Mouse (Mus musculus) hindbrain, embryonic 12.5 days (tissue): Measurements from ENCODE around the gene Id1. TPM values are rescaled to one million over a fixed set of nuclear protein-coding genes. Genes with fewer than 3 reads are reported as not detected.
A peak's percentile ranks its signal among the peaks of the same experiment; 100 is the strongest.

Experiments used
- ATAC-seq: fragments of 200-750 bp; cut with Nextera tagmentation; 2 replicates; pipeline ENCODE4 v1.8.0; 2017; ENCODE audit warnings: moderate TSS enrichment; ENCODE audit not compliant: low FRiP score
- H3K27ac ChIP-seq: fragments of 300-500 bp; sonication (generic); 2 replicates; pipeline ENCODE4 v1.5.1; 2016; ENCODE audit warnings: mild to moderate bottlenecking
- H3K27me3 ChIP-seq: fragments of 300-500 bp; sonication (generic); 2 replicates; pipeline ENCODE4 v1.6.1; 2016; ENCODE audit warnings: mild to moderate bottlenecking
- H3K36me3 ChIP-seq: fragments of 300-500 bp; sonication (generic); 2 replicates; pipeline ENCODE4 v1.6.1; 2016; ENCODE audit warnings: mild to moderate bottlenecking
- H3K4me1 ChIP-seq: fragments of 300-500 bp; sonication (generic); 2 replicates; pipeline ENCODE4 v1.6.1; 2016
- H3K4me2 ChIP-seq: fragments of 300-500 bp; sonication (generic); replicated peaks from 2 replicates; pipeline ENCODE4 v1.6.1; 2016; ENCODE audit warnings: mild to moderate bottlenecking
- H3K4me3 ChIP-seq: fragments of 300-500 bp; sonication (generic); 2 replicates; pipeline ENCODE4 v1.5.1; 2016; ENCODE audit warnings: mild to moderate bottlenecking
- H3K9ac ChIP-seq: fragments of 300-500 bp; sonication (generic); 2 replicates; pipeline ENCODE4 v1.6.1; 2016; ENCODE audit warnings: mild to moderate bottlenecking, moderate library complexity
- H3K9me3 ChIP-seq: fragments of 300-500 bp; sonication (generic); replicated peaks from 2 replicates; pipeline ENCODE4 v1.6.1; 2016; ENCODE audit warnings: mild to moderate bottlenecking
- WGBS: fragments of 180-500 bp; shearing (Covaris S2); methylation state at CpG from one replicate; pipeline ENCODE4 v1.1.7; 2016; 5-methylcytosine and 5-hydroxymethylcytosine counted together
- polyA plus RNA-seq: library from polyadenylated mRNA; unstranded; fragments of >200 nt; fragmentation: Nextera tagmentation; extraction: Ambion mirVana; gene quantifications from 2 replicates; pipeline ENCODE4 v1.2.1, GENCODE M21; 2016

The Id1 gene
- polyA plus RNA-seq, 1 experiment from 2014 or later, result 157 TPM

DNA sequence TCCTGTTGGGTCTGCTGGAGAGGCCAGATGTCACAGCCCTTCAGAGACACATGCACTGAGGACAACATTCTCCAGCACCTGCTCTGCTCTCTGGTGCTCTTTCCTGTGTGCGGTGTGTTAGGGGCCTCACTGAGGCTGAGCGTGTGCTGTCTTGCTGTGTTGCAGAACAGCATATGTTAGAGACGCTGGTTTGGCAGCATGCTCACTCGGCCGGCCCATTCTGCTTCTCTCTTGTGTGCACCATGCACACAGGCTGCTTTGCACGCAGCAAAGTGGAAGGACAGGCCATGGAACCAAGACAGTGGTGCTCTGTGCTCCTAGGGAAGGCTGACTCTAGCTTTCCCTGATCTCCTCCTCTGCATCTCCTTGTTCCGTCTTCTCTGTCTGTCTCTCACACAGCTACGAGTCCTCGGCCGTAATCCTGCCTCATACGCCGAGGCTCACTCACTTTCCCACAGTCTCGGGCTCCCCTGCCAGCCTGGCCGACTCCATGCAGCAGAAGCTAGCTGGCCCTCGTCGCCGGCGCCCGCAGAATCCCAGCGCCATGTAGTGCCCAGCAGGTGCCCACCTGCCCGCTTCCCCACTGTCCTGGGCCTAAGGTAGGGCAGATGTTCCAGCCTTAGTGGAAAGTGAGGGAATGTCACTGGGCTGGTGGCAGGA lies 32.3 kb upstream of the Id1 start:
- ATAC-seq, result no peak
- no peaks in the 10 kb centered on the region for H3K27me3 ChIP-seq
- H3K27ac ChIP-seq, result peak overlapping the region; percentile 23; the same call in 1 of the 2 replicates
- WGBS, result 93% methylated on average over 21 of the region's 21 CpGs
- H3K4me3 ChIP-seq, result no peak overlapping the region
- no peak overlapping the region for H3K4me2 ChIP-seq
- peaks cover 40% of the 10 kb centered on the region for H3K4me1 ChIP-seq
- no peak overlapping the region for H3K9ac ChIP-seq
- H3K9me3 ChIP-seq, result no peaks in the 10 kb centered on the region
- H3K36me3 ChIP-seq, result peaks cover 75% of the 10 kb centered on the region

GRCm38 (mm10) chr2:152704256-152704605 lies 31.8 kb upstream of the Id1 start:
- H3K27ac ChIP-seq, result peak overlapping the region; percentile 23; the same call in 1 of the 2 replicates
- no peak for ATAC-seq
- peaks cover 70% of the 10 kb centered on the region for H3K36me3 ChIP-seq

DNA sequence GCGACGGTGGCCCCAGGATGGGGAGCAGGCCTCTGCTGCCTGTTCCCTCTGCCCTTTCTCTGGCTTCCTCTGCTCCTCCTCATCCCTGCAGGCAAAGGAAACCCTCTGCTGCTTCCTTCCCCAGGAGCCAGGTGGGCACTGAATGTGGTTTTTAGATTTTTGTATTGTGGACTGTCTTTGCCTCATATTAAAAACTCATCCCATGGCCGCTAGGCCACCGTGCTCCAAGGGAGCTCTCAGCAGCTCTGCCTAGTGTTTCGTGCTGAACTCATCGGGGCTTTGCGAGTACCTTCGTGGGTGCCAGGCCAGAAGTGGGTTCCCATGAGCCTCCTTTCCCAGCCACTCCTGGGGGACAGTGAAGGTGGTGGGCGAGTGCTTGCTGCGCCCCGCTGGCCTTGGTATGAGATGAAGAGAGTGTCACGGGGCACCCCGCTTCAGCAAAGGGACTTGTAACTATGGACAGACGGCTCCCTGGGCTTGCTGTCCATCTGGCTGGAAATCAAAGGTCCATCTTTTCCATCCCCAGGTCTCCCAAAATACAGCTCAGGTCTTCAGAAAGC lies 31.2 kb upstream of the Id1 start:
- peaks cover 40% of the 10 kb centered on the region for H3K4me1 ChIP-seq
- H3K9ac ChIP-seq, result 0 out of 2 replicates have a peak overlapping the region, but pooled peaks have one; percentile 35
- WGBS, result 92% methylated on average over 14 of the region's 14 CpGs
- ATAC-seq, result no peak
- H3K9me3 ChIP-seq, result no peaks in the 10 kb centered on the region
- H3K27me3 ChIP-seq, result no peaks in the 10 kb centered on the region
- peaks cover 64% of the 10 kb centered on the region for H3K36me3 ChIP-seq
- peak overlapping the region; percentile 92 for H3K27ac ChIP-seq
- no peak overlapping the region for H3K4me2 ChIP-seq
- no peak overlapping the region for H3K4me3 ChIP-seq

More at GRCm38 (mm10) chr2:152704256-152704605, 31.8 kb upstream of the Id1 start:
- Histone ChIP-seq H3K4me3 (no peak overlapping the region), H3K9me3 (no peaks in the 10 kb centered on the region), H3K27me3 (no peaks in the 10 kb centered on the region), H3K4me1 (peaks cover 40% of the 10 kb centered on the region), H3K9ac (no peak overlapping the region), H3K4me2 (no peak overlapping the region)
- WGBS, result 83% methylated on average over 5 of the region's 5 CpGs

DNA sequence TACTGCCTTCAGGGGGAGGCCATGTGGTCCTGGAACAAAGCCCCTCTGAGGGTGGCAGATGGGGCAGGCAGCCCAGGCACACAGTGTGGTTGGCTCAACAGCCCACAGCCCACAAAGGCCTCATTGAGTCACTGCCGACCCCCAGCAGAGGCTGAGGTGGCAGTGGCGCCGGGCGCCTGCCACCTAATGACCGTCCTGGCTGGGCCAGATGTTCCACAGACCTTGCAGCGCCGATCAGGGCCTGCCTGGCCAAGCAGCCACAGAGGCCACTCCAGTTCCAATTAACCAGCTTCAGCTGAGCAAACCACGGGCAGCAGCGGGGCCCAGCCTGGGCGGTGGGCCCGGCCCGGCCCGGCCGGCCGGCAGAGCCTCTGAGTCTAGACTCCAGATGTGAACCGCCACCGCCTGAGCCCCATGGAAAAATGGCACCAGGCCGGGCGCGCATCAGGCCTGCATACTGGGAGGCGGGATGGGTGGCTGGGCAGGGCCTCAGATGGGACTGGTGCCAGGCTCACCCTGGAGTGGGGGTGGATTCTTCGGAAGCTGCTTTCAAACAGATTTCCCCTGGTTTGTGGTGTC lies 30.0 kb upstream of the Id1 start:
- Histone ChIP-seq H3K36me3 (peaks cover 52% of the 10 kb centered on the region), H3K9me3 (no peaks in the 10 kb centered on the region), H3K4me1 (peaks cover 40% of the 10 kb centered on the region), H3K4me3 (no peak overlapping the region), H3K4me2 (0 out of 2 replicates have a peak overlapping the region, but pooled peaks have one; percentile 8), H3K27ac (peak overlapping the region; percentile 92), H3K9ac (peak overlapping the region; percentile 35; the same call in 1 of the 2 replicates), H3K27me3 (no peaks in the 10 kb centered on the region)
- 53% methylated on average over 22 of the region's 22 CpGs for WGBS
- ATAC-seq, result peak; percentile 41

GRCm38 (mm10) chr2:152707186-152707585 lies 28.9 kb upstream of the Id1 start:
- peak overlapping the region; percentile 92 for H3K27ac ChIP-seq
- peaks cover 40% of the 10 kb centered on the region for H3K4me1 ChIP-seq
- peak overlapping the region; percentile 39 for H3K4me3 ChIP-seq
- no peaks in the 10 kb centered on the region for H3K27me3 ChIP-seq
- peaks cover 41% of the 10 kb centered on the region for H3K36me3 ChIP-seq
- peak overlapping the region; percentile 64 for H3K4me2 ChIP-seq
- 15% methylated on average over 7 of the region's 7 CpGs for WGBS
- H3K9ac ChIP-seq, result peak overlapping the region; percentile 70
- peak; percentile 41 for ATAC-seq
- no peaks in the 10 kb centered on the region for H3K9me3 ChIP-seq

- H3K4me1 ChIP-seq, result peaks cover 40% of the 10 kb centered on the region
- H3K27ac ChIP-seq, result peak overlapping the region; percentile 92
- H3K36me3 ChIP-seq, result peaks cover 36% of the 10 kb centered on the region
- peak overlapping the region; percentile 70 for H3K9ac ChIP-seq
- peak overlapping the region; percentile 39 for H3K4me3 ChIP-seq
- no peaks in the 10 kb centered on the region for H3K27me3 ChIP-seq
- peak; percentile 90 for ATAC-seq
- H3K9me3 ChIP-seq, result no peaks in the 10 kb centered on the region
- WGBS, result 2% methylated on average over 30 of the region's 31 CpGs
- peak overlapping the region; percentile 64 for H3K4me2 ChIP-seq
Observed at GRCm38 (mm10) chr2:152707627-152708026, 28.4 kb upstream of the Id1 start.

DNA sequence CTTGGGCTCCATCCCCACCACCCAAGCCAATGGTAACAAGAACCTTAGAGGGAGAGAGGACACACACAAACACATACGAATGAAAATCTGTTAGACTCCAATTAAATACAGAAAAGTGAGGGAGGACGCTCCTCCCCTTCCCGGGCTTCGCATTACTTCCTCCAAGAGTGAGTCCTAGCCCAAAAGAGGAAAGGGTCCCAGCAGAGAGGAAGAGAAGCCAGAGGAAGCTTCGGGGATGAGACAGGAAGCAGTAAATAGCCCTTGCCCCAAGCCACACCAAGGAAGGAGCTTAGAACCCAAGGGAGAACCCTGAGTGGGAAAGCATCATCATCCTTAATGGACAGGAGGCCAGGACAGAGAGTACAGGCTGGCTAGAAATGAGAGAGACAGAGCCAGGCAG lies 27.0 kb upstream of the Id1 start:
- H3K27ac ChIP-seq, result no peak overlapping the region
- 91% methylated on average over 5 of the region's 5 CpGs for WGBS

GRCm38 (mm10) chr2:152716241-152716772 lies 19.7 kb upstream of the Id1 start:
- H3K9me3 ChIP-seq, result no peaks in the 10 kb centered on the region
- H3K4me3 ChIP-seq, result no peak overlapping the region
- WGBS, result 69% methylated on average over 6 of the region's 6 CpGs
- no peaks in the 10 kb centered on the region for H3K27me3 ChIP-seq
- no peak for ATAC-seq
- H3K27ac ChIP-seq, result peak overlapping the region; percentile 70; the same call in 1 of the 2 replicates
- no peaks in the 10 kb centered on the region for H3K36me3 ChIP-seq
- H3K4me2 ChIP-seq, result no peak overlapping the region
- peaks cover 28% of the 10 kb centered on the region for H3K4me1 ChIP-seq
- H3K9ac ChIP-seq, result no peak overlapping the region

More for the DNA sequence above, 27.0 kb upstream of the Id1 start:
- no peak overlapping the region for H3K4me3 ChIP-seq
- H3K4me2 ChIP-seq, result no peak overlapping the region
- H3K9me3 ChIP-seq, result no peaks in the 10 kb centered on the region
- no peaks in the 10 kb centered on the region for H3K27me3 ChIP-seq
- peaks cover 22% of the 10 kb centered on the region for H3K36me3 ChIP-seq
- peaks cover 38% of the 10 kb centered on the region for H3K4me1 ChIP-seq
- H3K9ac ChIP-seq, result no peak overlapping the region
- ATAC-seq, result no peak

- H3K27ac ChIP-seq, result peak overlapping the region; percentile 70
- no peaks in the 10 kb centered on the region for H3K36me3 ChIP-seq
- H3K4me1 ChIP-seq, result peaks cover 28% of the 10 kb centered on the region
- no peaks in the 10 kb centered on the region for H3K9me3 ChIP-seq
- no peaks in the 10 kb centered on the region for H3K27me3 ChIP-seq
- WGBS, result 37% methylated on average over 11 of the region's 11 CpGs
- H3K4me2 ChIP-seq, result no peak overlapping the region
- H3K9ac ChIP-seq, result no peak overlapping the region
- ATAC-seq, result peak; percentile 47; the same call in 1 of the 2 replicates
- H3K4me3 ChIP-seq, result no peak overlapping the region
Observed at GRCm38 (mm10) chr2:152717652-152718051, 18.4 kb upstream of the Id1 start.

- WGBS, result 16% methylated on average over 6 of the region's 6 CpGs
- Histone ChIP-seq H3K4me3 (no peak overlapping the region), H3K27me3 (no peaks in the 10 kb centered on the region), H3K4me1 (peaks cover 28% of the 10 kb centered on the region), H3K4me2 (no peak overlapping the region), H3K36me3 (no peaks in the 10 kb centered on the region), H3K9me3 (no peaks in the 10 kb centered on the region), H3K27ac (peak overlapping the region; percentile 70), H3K9ac (no peak overlapping the region)
- ATAC-seq, result peak; percentile 95
Observed at GRCm38 (mm10) chr2:152718076-152718475, 18.0 kb upstream of the Id1 start.

DNA sequence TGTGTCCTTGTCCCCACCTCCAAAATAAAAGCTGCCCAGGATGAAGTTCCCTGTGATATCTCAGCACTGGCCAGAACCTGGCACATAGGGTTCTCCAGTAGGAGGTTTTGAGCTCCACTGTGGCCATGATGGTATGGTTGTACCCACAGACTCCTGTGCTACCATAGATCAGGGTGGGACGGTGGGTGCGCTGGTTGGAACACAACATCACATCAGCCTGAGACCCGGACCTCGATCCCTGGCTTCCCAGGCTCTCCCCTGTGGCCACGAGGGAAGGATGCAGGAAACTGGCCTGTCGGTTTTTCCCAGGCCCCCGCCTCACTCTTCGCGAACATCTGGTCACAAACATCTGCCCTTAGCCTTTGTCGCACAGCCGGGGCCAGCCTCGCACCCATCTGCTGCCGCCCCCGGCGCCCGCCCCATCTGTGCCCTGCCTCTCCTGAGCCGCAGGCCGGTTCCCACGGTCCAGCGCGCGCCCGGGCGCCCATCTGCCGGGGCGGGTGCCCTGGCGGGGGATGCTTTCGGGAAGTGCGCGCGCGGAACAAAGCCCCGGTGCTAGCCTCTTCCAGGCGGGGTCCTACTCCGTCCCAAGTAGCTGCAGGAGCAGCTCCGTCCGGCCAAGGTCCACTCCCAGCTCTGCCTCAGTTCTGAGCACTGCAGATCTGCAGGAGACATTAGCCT lies 12.3 kb upstream of the Id1 start:
- Histone ChIP-seq H3K4me1 (peaks cover 42% of the 10 kb centered on the region), H3K4me2 (peak overlapping the region; percentile 68), H3K9ac (peak overlapping the region; percentile 68), H3K27me3 (no peaks in the 10 kb centered on the region), H3K27ac (peak overlapping the region; percentile 48; the same call in 1 of the 2 replicates), H3K4me3 (peak overlapping the region; percentile 30), H3K36me3 (no peaks in the 10 kb centered on the region), H3K9me3 (no peaks in the 10 kb centered on the region)
- WGBS, result 2% methylated on average over 37 of the region's 37 CpGs
- ATAC-seq, result peak; percentile 79

DNA sequence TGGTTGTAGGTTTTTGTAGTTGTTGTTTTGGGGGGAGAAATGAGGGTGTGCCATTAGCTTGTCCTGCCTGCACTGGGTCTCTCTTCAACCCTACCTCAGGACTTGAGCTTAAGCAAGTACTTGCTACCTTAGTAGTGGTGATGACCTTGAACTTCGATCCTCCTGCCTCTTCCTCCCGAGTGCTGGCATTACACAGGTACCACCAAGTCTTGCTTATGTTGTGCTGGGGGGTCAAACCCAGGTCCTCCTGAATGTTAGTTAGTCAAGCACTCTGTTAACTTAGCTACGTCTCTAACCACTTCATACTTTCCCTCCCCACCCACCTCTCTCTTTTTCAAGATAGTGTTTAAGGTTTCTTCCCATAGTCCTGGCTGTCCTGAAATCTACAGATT lies 11.7 kb upstream of the Id1 start:
- peak overlapping the region; percentile 48; the same call in 1 of the 2 replicates for H3K27ac ChIP-seq
- peak overlapping the region; percentile 68; the same call in 1 of the 2 replicates for H3K9ac ChIP-seq
- WGBS, result 69% methylated on average over 3 of the region's 3 CpGs

More for the DNA sequence above, 11.7 kb upstream of the Id1 start:
- no peaks in the 10 kb centered on the region for H3K27me3 ChIP-seq
- peak overlapping the region; percentile 68 for H3K4me2 ChIP-seq
- no peaks in the 10 kb centered on the region for H3K36me3 ChIP-seq
- H3K4me1 ChIP-seq, result peaks cover 41% of the 10 kb centered on the region
- ATAC-seq, result peak; percentile 20; the same call in 1 of the 2 replicates
- peak overlapping the region; percentile 30 for H3K4me3 ChIP-seq
- H3K9me3 ChIP-seq, result no peaks in the 10 kb centered on the region
